Mouse (Mus musculus) cerebellum, adult 11-12 months (tissue): Measurements from ENCODE around the gene Hspb2.

Experiments
- DNase-seq: peaks from one replicate; pipeline ENCODE4 v3.0.0; 2022

Hspb2 gene

DNA sequence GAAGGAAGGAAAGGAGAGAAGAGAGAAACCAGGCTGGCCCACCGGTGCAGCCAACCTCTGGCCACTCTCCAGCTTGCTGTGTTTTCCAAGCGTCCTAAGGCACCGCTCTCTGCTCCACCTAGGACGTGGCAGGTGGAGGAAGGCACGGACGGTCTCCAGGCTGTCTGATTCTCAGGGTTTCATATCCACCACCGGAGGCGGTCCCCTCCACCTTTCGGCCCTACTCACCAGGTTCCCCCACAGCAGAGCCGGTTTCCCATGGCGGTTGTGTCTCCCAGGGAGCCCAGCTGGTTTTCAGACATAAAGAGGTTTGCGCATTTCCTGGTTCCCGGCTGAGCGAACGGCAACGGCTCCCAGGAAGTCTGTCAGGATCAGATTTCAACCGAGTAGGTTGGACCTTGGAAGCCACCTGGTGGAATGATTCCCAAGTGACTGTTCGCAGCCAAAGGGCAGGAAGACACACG is 5.9 kb downstream of the Hspb2 start, which contains the start of gene 2310030G06Rik:
Gene 2310030G06Rik, minus strand, starts transcription at position 323 of the 464 bp plus-strand sequence.
- no peak for DNase-seq

DNA sequence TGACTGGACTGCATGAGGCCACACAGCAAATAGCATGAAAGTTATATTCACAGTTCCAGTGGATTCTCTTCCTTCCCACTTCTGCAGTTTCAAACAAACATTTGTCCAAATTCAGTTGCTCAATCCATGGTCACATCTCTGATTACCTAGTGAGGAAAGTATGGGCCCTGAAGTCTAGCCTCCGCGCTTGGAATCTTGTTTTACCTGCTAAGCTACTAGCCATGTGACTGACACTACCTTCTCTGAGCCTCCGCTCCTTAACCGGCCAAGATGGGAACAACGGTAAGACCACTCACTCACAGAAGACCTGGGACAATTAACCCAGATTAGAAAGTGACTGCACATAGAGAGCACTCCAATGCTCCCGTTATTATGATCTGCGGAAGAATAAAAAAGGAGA is 6.3 kb downstream of the Hspb2 start:
- DNase-seq: no peak

DNA sequence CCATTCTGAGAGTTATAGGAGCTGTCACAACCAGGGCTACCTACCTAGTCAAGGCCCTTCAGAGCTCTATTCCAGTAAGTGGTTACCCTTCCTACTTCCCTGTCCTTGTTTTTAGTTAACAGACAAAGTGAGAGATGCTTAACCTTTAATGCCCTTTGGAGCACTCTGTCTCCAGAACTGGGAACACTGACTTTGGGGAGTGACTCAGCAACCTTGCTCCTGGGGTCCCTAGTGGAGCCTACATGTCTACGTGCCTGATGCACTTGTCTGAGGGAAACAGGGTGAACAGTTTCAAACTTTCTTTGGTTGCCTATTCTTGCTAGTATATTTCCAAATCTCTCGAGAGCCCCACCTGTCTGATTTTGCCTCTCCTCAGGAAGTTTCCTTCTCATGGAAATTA is 9.4 kb downstream of the Hspb2 start:
- no peak for DNase-seq

DNA sequence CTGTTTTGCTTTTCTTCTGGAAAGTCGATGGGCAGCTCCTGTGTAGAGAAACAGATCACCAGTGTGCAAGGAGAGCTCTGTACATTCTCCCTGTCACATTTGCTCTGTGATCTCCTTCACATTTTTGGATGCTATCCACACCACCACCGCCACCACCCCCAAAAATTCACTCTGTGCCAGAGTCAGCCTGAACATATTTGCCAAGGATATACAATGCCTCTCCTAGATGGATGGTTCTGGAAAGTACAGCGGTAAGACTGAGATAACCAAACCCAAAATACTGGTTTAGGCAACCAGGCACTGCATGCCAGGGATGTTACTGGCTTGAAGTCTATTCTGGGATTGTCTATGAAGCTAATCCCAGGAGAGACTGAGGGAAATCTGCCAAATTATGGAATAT is 9.9 kb downstream of the Hspb2 start:
- no peak for DNase-seq

DNA sequence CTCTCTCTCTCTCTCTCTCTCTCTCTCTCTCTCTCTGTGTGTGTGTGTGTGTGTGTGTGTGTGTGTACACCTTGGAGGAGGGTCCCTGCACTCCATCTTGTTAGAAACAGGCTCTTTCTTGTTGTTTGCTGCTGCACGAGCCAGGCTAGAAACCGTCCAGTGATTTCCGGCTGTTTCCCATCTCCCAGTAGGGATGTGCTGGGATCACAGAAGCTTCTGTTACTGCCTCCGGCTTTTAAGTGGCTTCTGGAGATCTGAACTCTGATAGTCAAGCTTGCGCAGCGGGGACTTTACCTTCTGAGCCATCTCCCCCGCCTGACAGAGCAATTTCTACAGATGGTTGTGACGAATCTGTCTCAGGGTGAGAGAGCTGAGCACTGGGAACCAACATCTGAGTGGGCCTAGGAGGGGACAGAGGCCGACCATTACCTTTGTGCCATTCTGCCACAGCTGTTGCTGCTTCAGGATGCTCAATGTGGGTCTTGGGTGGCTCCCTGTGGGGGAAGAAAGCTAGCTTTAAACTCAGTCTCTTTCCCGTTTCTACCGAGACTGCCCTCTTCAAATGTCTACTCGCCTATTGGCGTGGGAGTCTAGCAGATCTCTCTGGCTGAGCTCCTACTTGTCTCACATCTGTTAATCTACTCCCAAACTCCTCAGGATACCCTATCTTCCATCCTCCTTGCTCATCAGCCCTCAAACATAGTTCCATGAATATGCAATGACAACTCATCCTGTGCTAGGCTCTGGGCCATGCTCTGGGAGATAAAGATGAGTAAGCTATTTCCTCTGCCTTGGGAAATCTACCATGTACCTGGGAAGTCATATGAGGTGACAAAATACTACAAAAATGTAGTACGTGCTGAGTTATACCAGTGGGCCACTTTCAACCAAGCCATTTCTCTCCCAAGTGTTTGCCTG is 11.0 kb downstream of the Hspb2 start:
- no peak for DNase-seq

DNA sequence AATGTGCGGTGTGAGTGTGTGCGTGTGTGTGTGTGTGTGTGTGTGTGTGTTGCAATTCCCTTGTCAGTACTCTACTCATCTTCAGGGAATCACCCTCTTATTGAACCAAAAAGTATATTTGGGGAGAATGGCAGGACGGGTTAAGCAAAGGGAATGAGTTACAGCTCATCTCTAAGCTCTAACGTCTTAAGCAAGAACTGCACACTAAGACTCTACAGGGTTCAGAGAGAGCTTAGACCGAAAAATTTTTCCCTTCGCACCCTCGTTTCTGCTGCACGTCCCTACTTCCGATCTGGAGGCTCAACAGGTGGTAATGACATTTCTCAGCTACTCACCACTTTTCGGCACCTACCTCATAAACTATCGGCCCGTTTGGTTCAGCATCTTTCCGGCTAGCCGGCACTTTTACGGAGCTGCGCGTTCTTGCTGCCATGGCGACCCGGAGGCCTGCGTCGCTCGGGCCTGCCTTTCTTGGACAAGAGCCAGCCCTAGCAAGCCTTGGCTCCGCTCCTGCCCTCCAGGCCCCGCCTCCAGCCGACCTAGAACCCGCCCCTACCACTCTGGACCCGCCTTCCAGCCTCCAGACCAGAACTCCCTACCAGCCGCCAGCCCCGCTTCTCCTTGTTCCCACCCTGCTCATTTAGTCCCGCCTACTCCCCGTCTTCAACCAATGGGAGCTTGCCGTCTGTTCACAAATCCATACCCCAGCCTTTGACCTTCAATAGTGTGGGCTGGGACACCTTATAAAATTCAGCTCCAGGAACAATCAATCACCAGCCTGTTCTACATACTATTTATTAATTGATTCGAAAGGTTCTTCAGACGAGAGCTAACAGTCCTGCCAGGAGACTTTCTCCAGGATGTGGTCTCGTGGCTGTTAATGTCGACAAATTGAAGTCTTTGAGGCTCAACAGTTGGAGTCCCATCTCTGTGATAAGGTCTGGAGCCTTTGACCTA is 13.0 kb downstream of the Hspb2 start, which contains the start of gene Dixdc1:
Gene Dixdc1, minus strand, starts transcription at position 604 of the 957 bp plus-strand sequence.
- DNase-seq: peak; percentile 86

DNA sequence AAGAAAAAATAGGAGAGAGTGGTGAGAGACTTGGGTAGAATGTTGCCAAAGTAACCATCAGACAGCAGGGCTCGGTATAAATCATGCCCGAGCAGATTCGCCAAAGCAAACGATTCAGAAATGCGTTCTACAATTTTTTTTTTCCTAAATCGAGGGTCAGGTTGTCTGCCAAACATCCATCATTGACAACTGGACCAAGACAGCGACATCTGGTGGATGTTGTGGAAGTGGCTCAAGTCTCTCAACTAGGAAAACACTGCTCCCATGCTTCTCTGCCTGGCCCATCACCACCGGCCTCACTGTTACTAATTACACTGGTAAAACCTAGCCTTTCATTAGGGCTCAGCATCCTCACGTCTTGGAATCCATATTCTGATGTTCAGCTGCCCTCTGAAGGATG is 17.2 kb downstream of the Hspb2 start:
- DNase-seq: peak; percentile 60

DNA sequence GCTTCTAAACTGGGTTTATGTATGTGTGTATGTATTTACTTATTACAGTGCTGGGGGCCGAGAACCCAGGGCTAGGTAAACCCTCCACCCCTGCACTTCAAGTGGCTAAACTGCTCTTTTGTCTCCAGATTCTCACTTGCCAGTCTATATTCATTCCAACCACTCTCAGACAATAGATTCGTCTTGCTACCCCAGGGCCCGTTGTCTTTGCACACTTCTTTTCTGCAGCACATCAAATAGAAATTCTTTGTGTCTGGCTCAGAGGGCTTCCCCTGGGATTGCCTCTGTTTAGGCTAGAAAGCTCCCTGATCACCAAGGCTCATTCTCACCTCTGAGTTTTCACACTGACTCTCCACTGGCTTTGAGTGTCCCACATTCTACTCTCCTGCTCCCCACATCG is 19.6 kb downstream of the Hspb2 start:
- DNase-seq: no peak

DNA sequence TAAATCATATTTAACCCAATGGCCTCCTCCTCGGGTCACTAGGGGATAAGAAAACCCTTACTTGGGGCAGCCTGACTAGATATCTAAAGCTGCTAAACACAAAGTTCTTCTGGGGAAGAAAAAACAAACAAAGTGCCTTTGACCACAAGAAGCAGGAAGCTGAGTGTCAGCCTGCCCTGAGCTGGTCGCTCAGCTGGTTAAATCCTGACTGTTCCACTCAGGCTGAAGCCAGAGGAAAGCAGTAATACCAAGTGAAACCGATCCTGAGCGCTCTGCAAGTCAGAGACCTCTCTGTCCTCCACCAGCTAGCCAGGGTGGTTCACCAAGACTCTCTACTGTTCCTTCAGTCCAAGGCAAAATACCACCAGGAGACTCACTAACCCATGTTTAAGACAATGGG is 22.6 kb downstream of the Hspb2 start:
- DNase-seq: no peak

DNA sequence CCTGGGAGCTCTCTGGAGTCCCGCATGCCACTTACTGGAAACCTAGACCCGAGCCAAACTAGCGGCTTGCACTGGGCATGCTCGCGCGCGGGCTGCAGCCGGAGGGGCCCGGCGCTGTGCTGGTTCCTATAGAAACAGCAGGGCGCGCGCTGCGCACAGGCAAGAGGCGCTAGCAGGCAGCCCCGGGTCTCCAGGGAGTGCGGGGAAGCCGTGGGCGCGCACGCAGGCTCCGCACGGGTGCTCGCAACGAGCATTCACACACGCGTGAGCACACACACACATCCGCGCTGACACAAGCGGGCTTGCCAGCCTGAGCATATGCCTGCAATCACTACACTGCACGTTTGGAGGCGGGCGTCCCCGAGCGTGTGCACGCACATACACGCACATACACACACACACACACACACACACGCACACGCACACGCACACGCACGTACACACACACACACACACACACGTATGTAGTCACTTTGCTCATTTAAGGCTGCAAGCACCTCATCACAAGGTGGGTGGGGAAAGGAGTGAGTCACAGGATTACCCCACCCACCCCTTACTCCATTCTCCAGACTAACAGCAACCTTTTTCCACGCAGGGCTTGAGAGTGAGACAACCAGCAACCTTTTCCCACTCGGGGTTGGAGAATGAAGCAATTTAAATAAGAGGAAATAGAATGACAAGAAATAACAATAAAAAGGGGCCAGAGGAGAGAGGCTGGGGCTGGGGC is 24.1 kb downstream of the Hspb2 start:
- DNase-seq: peak; percentile 87

DNA sequence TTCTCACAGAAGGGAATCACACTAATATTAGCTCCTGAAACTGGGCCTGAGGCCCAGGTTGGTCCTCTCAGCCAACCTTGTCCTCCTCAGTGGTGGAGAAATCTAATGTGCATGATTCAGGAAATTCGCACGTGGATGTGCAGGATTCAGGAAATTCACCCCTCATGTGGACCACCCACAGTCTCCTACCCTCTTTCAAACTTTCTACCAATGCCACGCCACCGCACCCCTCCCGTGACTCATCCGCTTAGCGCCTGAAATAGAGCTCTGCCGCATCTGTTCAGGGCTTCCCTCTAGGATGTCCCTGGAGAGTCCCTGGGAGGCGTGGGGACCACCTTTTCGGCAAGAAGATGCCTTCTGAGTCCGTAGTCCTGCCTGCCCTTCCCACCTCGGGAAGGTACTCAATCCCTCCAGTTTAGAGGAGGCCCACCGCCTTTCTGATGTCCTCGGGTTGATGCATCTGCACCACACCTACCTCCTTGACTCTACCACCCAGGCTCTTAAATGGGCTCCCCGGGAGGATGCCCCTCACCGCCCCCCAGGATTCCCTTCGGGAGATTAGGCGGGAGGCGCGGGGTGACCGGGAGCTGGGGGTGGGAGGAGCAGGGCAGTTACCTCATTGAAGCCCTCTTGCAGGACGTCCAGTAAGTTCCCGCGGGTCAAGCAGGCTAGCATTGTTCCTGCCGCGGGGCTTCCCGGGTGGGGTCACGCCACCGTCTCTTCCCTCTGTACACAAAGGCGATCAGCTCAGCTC is 24.8 kb downstream of the Hspb2 start:
- peak; percentile 70 for DNase-seq

DNA sequence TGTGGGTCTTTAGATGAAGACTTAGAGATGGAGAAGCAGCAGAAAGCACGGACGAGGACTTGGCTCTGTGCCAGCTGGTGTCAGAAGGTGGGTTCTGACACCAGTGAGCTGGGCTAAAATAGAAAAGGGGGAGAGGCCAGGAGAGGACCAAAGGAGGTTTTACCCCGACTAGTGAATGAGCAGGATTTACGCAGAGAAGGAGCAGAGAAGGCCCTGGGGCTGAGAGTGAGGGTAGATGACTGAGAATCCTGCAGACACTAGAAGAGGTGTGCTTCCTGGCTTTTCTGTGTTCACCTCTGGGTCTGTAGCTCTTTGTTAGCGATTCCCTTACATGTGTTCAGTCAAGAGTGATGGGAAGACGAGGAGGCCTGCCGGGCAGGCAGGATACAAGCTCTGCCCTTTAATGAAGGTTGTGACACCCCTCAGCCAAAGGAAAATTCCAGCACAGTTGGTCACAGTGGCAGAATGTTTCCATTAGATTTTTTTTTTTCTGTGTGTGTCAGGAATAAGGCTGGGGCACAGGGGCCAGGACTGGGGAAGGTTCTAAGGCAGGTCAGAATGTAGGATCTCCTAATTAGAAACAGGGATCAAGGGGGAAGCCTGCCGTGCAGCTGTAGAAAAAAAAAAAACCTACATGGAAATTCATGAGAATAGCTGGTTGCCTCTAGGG is 26.1 kb downstream of the Hspb2 start:
- DNase-seq: peak; percentile 58

DNA sequence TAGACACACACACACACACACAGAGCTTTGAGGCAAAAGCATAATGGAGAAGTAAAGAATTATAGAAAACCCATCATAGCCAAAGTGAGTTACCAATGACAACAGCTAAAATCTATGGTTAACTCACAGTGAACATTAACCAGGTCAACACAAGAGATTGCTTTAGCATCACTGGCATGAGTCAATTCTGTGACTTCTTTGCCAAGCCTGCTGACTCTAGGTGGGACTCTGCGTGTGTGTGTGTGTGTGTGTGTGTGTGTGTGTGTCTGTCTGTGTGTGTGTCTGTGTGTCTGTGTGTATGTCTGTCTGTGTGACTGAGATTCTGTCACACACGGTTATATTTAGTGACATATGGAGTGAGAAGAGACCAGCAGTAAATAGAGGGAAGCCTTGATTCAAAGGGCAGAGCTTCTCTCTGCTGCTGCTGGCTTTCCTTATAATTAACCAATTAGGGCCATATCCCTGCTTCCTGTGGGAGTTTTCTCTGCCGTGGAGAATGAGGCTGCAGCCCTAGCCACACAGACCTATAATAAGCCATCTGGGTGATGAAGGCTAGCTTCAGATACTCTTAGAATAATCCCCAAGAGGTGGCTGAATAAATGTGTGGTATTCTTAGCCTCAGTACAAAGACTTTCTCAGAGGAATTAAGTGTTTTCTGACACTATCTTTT is 27.4 kb downstream of the Hspb2 start:
- DNase-seq: no peak

DNA sequence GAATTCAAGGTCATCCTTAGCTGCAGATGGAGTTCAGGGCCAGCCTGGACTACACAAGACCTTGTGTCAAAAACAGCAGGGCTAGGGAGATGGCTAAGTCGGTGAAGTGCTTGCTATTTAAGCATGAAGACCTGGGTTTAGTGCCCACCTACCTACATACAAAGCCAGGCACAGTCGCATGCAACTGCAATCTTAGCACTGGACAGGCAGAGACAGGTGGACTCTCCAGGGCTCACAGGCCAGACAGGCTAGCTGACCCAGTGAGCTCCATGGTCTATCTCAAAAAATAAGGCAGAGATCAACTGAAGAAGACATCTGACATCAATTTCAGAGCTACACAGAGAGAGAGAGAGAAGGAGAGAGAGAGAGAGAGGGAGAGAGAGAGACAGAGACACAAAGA is 28.0 kb downstream of the Hspb2 start:
- DNase-seq: peak; percentile 37

DNA sequence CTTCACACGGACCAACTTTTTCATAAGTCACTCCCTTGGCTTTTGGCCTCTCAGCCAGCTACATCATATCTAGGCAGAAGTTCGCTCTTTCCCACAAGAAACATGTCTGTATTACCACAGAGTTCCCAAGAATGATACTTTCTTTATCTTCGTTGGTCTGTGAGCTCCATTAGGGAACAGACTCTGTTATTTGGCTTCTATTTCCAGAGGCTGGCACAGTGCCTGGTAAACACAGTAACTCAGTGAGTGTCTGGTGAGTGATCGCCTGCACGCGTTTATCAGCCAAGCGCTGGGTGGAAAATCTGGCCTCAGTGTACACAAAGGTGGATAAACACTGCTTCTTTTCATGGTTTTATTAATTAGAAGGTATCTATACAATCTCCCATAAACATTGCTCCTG is 28.7 kb downstream of the Hspb2 start:
- DNase-seq: peak; percentile 85

DNA sequence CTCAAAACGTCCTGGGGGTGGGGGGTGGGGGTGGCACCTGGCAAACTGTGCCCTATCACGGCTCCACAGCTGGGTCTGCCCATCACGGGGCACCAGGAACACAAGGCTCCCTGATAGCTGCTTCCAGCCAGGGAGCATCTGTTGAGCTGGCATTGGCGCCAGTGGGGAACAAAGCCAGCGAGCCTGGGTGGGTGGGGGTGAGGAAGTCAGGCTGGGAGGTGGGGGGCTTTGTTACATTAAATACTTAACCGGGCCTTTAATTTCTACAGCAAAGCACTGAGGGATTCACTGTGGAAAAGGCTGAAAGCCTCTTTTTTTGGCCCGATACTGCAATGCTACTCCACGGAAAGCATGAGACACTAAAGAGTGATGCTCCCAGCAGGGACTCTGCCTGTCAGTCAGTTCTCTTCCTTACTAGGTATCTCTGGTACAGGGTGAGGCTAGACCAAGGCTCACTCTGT is 29.7 kb downstream of the Hspb2 start:
- peak; percentile 64 for DNase-seq

DNA sequence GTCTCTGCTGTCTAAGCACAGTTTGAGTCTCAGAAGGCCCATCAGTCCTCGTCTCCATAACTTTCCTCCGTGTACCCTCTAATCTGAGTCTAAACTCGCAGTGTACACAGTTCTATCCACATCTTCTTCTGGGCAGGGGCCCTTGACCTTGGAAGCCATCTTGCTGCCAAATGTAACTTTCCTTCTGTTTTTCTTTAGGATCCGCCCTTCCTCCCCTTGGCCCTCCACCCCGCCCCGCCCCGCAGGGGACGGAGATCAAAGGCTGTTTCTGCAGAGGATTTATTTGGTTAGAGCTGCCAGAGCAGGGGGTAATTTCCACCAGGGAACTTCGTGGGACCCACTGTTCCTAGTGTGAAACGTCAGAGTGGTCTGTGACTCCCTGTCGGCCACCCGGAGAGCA is 31.1 kb downstream of the Hspb2 start:
- peak; percentile 44 for DNase-seq

DNA sequence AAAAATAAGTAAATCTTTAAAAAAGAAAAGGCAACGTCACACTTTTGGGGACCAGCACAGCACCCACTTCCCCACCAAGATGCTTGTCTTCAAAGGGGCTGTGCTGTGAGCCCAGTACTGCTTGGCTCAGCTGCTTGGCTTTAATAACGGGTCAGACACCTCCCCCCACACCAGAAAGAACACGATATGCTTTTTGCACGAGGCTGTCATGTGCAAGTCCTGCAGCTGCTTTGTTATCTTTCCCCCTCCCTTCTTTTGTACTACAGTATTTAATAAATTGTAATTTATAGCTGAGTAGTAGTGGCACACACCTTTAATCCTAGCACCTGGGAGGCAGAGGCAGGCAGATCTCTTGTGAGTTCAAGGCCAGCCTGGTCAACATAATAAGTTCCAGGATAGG is 33.3 kb downstream of the Hspb2 start:
- no peak for DNase-seq

DNA sequence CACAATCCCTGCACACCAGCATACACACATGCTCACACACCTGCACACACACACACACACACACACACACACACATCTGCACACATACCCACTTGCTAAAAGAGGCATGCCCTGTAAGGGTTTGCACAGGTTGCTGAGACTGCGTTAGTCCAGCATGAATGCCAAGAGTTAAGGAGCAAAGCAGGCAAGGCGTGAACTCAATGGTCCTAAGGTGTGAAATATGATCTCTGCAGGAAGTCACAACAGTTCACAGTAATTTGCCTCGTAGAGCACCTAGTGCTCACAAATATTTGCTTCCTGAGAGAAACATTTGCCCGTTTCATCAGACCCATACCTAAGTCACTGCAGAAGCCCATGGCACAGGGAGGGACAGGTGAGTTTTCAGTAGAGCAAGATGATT is 38.0 kb downstream of the Hspb2 start:
- no peak for DNase-seq

DNA sequence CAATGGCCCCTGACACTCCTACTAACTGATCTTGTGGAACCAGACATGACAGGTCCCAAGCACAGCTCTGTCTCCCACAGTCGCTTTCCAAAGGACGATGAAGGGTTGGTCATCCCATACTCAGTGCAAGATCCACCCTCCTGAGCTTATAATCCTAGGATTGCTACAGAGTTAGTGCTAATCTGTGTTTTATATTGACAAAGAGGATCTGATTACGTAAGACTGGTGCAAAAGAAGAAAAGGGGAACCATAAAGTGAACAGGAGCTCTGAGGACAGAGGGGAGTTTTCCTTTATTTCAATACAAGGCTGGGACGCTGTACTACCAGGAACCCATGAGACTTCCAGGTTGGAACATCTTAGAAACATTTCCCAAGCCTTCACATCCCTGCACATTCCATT is 40.8 kb downstream of the Hspb2 start:
- no peak for DNase-seq

DNA sequence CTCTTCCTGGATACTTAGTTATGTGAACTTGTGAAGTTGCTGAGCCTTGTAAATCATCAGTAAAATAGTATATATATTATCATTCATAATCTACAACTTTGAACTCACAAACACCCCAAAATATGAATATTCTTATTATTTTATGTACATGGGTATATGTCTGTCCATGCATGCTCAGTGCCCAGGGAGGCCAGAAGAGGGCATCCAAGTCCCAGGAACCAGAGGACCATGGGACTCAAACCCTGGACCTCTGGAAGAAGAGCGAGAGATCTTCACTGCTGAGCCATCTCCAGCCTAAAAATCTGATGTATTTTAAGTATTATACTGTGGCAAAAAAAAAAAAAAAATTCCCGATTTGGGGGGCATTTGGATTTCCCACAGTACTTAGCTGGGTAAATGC is 43.0 kb downstream of the Hspb2 start:
- no peak for DNase-seq
